Mouse (Mus musculus) midbrain, embryonic 14.5 days (tissue): ENCODE measurements at regions not wholly inside any gene's neighbourhood (a gene's known extent, or its start where the extent isn't known, plus 50 kb on each side); places are given as distances from the start of the nearest gene placed in this dataset.

Experiments used
- ATAC-seq: fragments of 200-750 bp; cut with Nextera tagmentation; 2 replicates; pipeline ENCODE4 v1.8.0; 2017; ENCODE audit warnings: moderate number of reproducible peaks, moderate library complexity; ENCODE audit not compliant: low FRiP score, low TSS enrichment
- DNase-seq: peaks from one replicate; pipeline ENCODE4 v3.0.0-alpha.2; 2015
- H3K27ac ChIP-seq: fragments of 300-500 bp; sonication (generic); replicated peaks from 2 replicates; pipeline ENCODE4 v1.5.1; 2014; ENCODE audit warnings: mild to moderate bottlenecking, low read depth, low read length, moderate library complexity
- H3K27me3 ChIP-seq: fragments of 300-500 bp; sonication (generic); 2 replicates; pipeline ENCODE4 v1.6.1; 2014; ENCODE audit warnings: low read length, control low read depth, mixed read lengths; ENCODE audit not compliant: control insufficient read depth, insufficient read depth
- H3K36me3 ChIP-seq: fragments of 300-500 bp; sonication (generic); 2 replicates; pipeline ENCODE4 v1.6.1; 2014; ENCODE audit warnings: low read length, control low read depth; ENCODE audit not compliant: control insufficient read depth, insufficient read depth
- H3K4me1 ChIP-seq: fragments of 300-500 bp; sonication (generic); 2 replicates; pipeline ENCODE4 v1.6.1; 2014; ENCODE audit warnings: mild to moderate bottlenecking, antibody characterized with exemption, low read length, control low read depth; ENCODE audit not compliant: control insufficient read depth, insufficient read depth
- H3K4me2 ChIP-seq: fragments of 300-500 bp; sonication (generic); 2 replicates; pipeline ENCODE4 v1.6.1; 2014; ENCODE audit warnings: mild to moderate bottlenecking, low read length, moderate library complexity
- H3K4me3 ChIP-seq: fragments of 300-500 bp; sonication (generic); replicated peaks from 2 replicates; pipeline ENCODE4 v1.5.1; 2014; ENCODE audit warnings: low read depth, low read length
- H3K9ac ChIP-seq: fragments of 300-500 bp; sonication (generic); replicated peaks from 2 replicates; pipeline ENCODE4 v1.6.1; 2014; ENCODE audit warnings: mild to moderate bottlenecking, low read length, moderate library complexity
- H3K9me3 ChIP-seq: fragments of 300-500 bp; sonication (generic); 2 replicates; pipeline ENCODE4 v1.6.1; 2016; ENCODE audit warnings: low read length, control low read depth, mixed read lengths; ENCODE audit not compliant: control insufficient read depth
- WGBS: fragments of 180-500 bp; shearing (Covaris S2); extraction: QIAGEN DNeasy Blood & Tissue Kit; methylation state at CpG from one replicate; pipeline ENCODE4 v1.1.7; 2014; 5-methylcytosine and 5-hydroxymethylcytosine counted together

DNA sequence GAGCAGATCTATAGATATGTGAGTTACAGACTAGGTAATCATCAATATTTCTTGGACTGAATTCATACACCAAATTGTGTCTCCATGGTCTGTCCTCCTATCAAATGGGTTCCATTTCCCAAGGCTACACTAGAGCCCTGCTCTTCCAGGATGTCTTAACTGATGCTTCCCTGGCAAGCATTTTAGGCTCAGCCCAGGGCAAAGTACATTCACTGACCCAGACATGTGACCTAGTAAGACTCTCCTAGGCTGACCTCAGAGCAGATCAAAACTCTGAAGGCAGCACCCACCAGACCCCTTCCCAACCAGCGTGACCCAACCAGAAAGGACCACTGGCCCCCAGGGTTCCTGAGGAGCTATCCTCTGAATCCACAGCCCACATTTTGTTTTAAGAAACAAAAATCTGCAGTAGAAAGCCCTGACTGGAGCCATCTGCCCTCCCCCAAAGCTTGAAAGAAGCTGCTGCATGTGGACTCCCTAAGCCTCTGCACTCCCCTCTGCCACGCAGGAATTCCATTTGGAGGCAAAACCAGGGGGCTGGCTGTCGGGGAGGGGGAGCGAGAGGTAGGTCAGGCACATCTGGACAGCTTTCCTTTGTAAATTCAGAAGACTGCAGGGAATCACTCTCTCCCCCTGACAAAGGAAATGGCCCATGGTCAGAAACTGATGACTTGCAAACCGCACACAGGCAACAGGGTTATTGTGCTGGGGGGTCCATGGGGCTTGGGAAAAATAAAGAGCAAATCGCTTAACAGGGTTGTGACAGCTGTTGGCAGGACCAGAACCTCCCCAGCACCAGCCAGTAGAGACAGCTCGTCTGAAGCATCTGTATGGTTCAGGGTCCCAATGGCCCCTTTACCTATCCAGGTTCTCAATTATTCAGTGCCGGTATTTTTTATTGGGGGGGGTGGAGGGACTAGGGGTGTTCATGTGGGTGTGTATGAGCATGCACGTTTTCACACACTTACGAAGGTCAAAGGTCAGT, 182.0 kb upstream of the Usp24 start:
- Histone ChIP-seq H3K4me3 (no peak overlapping the region), H3K27ac (no peak overlapping the region), H3K4me1 (no peaks in the 10 kb centered on the region), H3K27me3 (no peaks in the 10 kb centered on the region), H3K9me3 (no peaks in the 10 kb centered on the region), H3K4me2 (no peak overlapping the region), H3K9ac (no peak overlapping the region), H3K36me3 (no peaks in the 10 kb centered on the region)
- no peak for DNase-seq
- WGBS: 56% methylated on average over 10 of the region's 10 CpGs
- no peak for ATAC-seq

DNA sequence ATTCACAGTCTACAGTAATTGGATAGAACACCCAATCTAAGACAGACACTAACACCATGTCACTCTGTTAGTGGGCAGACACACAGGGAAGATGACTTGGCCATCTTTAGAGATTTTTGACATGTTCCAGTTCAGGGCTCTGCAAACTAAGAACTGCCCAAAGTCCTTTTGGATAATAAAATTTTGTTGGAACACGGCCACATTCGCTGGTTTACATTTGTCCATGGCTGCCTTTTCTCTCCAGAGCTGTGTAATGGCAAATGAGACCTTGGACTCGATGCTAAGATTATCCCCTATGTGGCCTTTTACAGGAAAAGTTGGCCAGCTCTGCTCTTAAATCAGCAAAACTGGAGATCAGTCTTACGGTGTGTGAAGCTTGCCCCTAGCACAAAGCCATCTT, 173.3 kb upstream of the Usp24 start:
- DNase-seq (no peak), ATAC-seq (no peak)
- Histone ChIP-seq H3K27ac (no peak overlapping the region), H3K36me3 (no peaks in the 10 kb centered on the region), H3K9ac (no peak overlapping the region), H3K9me3 (no peaks in the 10 kb centered on the region), H3K27me3 (no peaks in the 10 kb centered on the region), H3K4me2 (no peak overlapping the region), H3K4me3 (no peak overlapping the region), H3K4me1 (no peaks in the 10 kb centered on the region)
- WGBS: 91% methylated on average over 4 of the region's 4 CpGs

DNA sequence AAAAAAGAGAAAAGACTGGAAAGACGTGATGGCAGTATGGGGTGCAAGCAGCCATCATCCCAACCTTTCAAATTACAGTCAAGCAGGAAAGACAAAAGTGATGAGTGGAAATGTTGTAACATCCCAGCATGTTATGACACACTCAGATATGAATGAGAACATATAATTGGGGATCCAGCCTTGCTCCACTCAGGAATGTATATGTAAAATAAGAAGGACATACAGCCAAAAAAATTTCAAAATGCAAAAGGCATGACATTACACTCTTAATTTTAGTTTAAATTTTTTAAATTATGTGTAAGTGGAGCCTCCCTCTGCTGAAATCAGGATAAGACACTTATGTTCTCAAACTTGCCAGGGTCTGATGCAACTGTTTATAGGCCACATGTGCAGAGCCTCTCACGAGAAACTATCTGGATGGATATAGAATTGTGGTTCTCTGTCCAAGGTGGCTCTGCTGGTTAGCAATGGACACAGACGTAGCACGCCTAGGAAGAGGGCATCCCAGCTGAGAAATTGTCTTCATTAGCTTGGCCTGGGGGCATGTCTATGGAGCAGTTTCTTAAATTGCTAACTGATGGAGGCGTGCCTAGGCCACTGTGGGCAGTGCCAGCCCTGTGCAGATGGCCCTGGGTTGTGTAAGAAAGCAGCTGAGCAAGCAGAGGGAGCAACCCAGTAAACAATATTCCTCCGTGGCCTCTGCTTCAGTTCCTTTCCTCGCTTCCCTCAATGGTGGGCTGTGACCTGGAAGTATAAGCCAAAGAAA, 171.5 kb upstream of the Usp24 start:
- no peak overlapping the region for H3K4me2 ChIP-seq
- WGBS: 82% methylated on average over 7 of the region's 7 CpGs
- no peak overlapping the region for H3K4me3 ChIP-seq
- no peaks in the 10 kb centered on the region for H3K27me3 ChIP-seq
- no peak overlapping the region for H3K27ac ChIP-seq
- H3K36me3 ChIP-seq: no peaks in the 10 kb centered on the region
- no peaks in the 10 kb centered on the region for H3K4me1 ChIP-seq
- H3K9me3 ChIP-seq: no peaks in the 10 kb centered on the region
- no peak for ATAC-seq
- no peak for DNase-seq
- no peak overlapping the region for H3K9ac ChIP-seq

DNA sequence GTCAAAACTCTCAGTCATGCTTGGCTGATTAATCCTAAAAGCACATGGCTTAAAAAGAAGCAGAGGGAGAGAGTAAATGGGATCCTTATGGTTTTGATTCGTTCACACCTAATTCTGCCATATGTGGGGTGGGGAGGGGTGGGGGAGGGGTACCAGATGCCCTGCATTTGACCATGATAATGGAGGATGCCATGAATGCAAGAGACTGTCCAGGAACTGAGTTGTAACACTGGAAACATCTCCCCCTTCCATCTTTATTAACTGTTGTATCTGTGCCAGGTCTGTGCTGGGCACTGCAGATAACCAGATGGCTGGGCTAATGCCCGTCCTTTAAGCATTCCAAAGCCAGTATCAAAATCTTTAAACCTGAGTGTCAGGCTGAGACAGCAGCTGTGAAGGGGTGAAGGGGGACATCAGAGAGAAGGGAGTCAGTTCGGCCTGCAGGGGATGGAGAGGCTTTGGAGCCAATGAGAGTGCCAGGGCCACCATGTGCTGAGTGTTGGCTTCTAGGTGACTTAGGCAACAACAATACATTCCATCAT, 169.0 kb upstream of the Usp24 start:
- H3K27me3 ChIP-seq: no peaks in the 10 kb centered on the region
- H3K4me1 ChIP-seq: no peaks in the 10 kb centered on the region
- WGBS: 69% methylated on average over 3 of the region's 3 CpGs
- H3K4me3 ChIP-seq: no peak overlapping the region
- H3K9ac ChIP-seq: no peak overlapping the region
- no peak for DNase-seq
- no peaks in the 10 kb centered on the region for H3K36me3 ChIP-seq
- H3K9me3 ChIP-seq: no peaks in the 10 kb centered on the region
- ATAC-seq: no peak
- H3K27ac ChIP-seq: no peak overlapping the region
- no peak overlapping the region for H3K4me2 ChIP-seq

DNA sequence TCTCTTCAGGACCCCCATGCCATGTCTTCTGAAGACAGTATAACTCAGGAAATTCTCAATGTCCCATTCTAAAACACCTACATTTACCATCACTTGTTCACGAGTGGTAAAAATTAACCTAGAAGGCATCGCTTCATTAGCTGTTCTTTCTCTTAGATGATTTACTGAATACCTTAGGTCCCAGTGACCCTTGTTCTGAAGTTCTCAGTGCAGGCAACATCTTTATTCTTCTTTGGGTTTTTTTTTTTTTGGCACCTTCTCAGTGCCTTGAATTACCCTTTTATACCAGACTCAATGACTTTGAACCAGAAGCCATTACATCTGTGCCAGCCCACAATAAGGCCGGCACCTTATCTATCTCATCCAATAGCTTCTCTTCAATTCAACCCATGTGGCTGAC, 167.1 kb upstream of the Usp24 start:
- WGBS: 94% methylated on average over 3 of the region's 3 CpGs
- H3K4me1 ChIP-seq: no peaks in the 10 kb centered on the region
- no peak overlapping the region for H3K27ac ChIP-seq
- no peak for ATAC-seq
- H3K27me3 ChIP-seq: no peaks in the 10 kb centered on the region
- no peak for DNase-seq
- no peak overlapping the region for H3K9ac ChIP-seq
- H3K36me3 ChIP-seq: no peaks in the 10 kb centered on the region
- no peak overlapping the region for H3K4me3 ChIP-seq
- H3K9me3 ChIP-seq: no peaks in the 10 kb centered on the region
- H3K4me2 ChIP-seq: no peak overlapping the region

DNA sequence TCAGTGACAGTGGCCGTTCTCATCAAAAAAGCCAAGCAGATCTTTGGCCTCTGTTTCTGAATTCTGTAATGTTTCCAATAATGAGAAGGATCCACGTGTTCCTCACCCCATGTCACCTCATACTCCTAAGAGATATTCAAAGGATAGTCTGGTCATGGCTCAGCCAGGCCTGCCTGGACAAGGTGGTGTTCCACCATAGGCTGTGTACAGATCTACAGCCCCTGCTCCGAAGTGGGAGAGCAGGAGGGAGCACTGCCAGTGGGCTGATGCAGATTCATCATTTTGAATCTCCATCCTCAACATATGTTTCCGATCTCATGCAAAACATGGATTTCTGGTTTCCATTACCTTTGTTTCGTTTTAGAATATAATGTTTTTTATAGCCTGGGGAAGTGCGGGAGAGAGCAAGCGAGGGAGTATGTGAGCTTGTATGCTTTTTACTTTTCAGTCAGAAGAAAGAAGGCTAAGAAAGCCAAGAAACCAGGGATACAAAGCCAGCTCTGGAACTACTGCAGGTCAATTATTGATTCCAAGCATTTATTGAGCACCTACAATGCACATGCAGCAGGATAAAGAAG, 166.5 kb upstream of the Usp24 start:
- Histone ChIP-seq H3K9me3 (no peaks in the 10 kb centered on the region), H3K27ac (no peak overlapping the region), H3K4me1 (no peaks in the 10 kb centered on the region), H3K9ac (no peak overlapping the region), H3K27me3 (no peaks in the 10 kb centered on the region), H3K4me3 (no peak overlapping the region), H3K4me2 (no peak overlapping the region), H3K36me3 (no peaks in the 10 kb centered on the region)
- no peak for DNase-seq
- ATAC-seq: no peak
- 89% methylated on average over 7 of the region's 7 CpGs for WGBS

DNA sequence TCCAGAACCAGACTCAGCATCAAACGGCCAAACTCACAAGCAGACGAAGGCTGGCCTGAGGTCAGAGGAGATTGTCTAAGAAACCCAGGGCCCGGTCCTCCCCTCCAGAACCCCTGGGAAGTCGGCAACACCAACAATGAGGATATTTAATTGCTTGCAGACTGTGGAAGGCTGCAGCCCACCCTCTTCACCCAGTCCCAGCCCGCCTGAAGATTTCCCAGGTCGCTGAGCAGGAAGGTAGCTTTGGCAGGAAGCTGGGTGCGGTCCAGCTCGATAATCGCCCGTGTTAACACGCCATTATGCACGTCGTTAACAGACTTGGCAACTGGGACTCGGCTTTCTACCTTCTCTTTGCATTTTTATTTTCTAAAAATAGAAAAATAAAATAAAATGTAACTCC, 165.2 kb upstream of the Usp24 start:
- DNase-seq (no peak), ATAC-seq (no peak)
- no peaks in the 10 kb centered on the region for H3K27me3 ChIP-seq
- no peak overlapping the region for H3K4me2 ChIP-seq
- H3K9me3 ChIP-seq: no peaks in the 10 kb centered on the region
- no peaks in the 10 kb centered on the region for H3K36me3 ChIP-seq
- H3K4me1 ChIP-seq: no peaks in the 10 kb centered on the region
- no peak overlapping the region for H3K9ac ChIP-seq
- no peak overlapping the region for H3K27ac ChIP-seq
- 75% methylated on average over 14 of the region's 14 CpGs for WGBS
- no peak overlapping the region for H3K4me3 ChIP-seq

DNA sequence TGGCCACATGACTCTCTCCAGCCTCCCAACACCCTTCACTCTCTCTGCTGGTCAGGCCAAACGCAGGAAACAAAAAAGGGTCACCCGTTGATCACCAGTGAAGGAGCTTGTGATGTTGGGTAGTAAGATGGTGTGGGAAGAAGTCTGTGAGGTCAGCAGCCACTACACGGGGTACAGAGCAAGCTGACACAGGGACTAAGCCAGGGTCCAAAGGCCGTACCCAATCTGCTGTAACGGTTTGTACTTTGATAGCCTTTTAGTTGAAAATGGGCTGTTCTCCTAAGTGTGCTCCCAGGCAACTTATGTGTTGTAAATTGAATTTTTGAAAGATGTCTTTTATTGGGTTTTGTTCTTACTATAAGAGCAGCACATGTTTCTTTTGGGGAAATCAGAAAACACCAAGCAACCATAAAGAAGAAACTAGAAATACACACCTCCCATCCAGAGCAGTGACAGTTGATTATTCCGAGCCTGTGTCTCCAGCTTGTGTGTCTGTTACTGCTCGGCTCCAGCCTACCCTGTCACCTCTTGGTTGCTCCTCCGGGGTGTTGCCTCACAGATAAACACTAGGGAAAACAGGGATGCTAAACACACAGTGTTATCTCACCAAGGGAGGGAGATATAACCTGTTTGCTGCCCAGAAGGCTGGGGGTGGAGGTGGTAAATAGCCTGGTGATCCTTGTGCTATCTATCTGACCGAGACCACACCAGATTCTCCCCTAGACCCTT, 158.4 kb upstream of the Usp24 start:
- no peaks in the 10 kb centered on the region for H3K27me3 ChIP-seq
- 87% methylated on average over 9 of the region's 9 CpGs for WGBS
- ATAC-seq (no peak), DNase-seq (no peak)
- H3K4me3 ChIP-seq: no peak overlapping the region
- H3K27ac ChIP-seq: no peak overlapping the region
- H3K9me3 ChIP-seq: no peaks in the 10 kb centered on the region
- H3K4me2 ChIP-seq: no peak overlapping the region
- no peaks in the 10 kb centered on the region for H3K4me1 ChIP-seq
- no peak overlapping the region for H3K9ac ChIP-seq
- H3K36me3 ChIP-seq: no peaks in the 10 kb centered on the region
